Mouse (Mus musculus): ENCODE measurements at regions not wholly inside any gene's neighbourhood (a gene's known extent, or its start where the extent isn't known, plus 50 kb on each side); places are given as distances from the start of the nearest gene placed in this dataset.

DNA sequence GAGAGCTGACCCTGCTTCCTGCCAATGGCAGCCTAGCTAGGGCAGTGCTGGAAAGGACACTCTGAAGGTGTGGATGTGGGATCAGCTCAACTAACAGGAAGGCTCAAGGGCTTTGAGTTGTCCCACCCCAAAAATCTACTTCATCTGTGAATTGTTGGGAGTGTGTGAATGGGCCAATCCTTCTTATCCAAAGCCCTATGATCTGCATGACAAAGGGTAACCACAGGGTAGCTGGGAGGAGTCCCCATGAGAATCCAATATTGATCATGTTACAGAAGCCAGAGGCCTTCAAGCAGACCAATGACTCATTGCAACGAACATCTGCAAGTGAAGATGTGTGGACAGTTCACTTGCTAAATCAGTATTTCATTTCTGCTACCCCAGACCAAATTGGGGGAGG, 51.1 kb upstream of the Adra1b start:
- no peak for DNase-seq

DNA sequence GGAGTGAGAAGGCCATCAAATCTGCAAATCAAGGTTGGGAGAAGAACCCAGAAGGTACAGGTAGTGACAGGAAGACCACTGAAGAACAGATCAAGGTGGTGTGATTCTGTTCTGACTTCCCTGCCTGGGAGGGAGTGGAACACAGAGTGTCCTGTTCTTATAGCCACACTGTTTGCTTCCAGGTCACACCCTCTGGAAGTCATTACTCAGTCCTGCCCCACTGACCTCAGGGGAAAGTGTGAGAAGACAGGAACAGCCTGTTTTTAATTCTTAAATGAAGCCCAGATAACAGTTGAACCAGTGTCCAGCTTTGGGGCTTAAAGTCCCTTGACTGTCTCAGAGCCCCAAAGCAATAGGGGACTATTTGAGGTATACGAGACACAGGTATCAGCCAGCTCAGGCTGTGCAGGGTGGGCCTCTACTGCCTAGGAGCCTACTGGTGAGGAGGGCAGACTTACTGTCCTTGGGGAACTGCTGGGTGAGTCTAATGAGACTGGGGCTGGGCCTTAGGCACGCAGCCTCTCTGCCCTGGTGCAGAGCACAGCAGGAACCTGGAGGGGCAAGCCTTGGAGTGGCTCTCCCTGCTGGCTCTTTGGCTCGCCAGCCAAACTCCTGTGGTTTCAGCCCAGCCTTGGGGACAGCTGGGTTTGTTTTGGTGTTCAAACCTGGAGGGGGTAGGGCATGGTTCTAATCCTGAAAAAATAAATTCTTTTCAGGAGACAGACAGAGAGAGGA, 57.4 kb upstream of the Adra1b start:
- no peak for DNase-seq

DNA sequence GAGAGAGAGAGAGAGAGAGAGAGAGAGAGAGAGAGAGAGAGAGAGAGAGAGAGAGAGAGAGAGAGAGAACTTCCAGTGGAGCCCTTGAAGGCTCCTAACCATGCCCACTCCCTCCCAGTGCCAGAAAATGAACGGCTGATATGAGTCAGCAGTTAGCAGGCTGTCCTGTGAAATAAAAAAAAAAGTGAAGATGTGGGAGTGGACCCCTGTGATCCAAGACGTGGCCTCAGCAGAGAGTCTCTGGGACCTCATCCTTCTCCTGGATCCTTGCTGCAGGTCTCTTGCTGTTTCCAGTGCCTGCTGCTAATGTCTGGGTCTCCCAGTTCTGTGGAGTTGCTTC, 57.9 kb upstream of the Adra1b start:
- no peak for DNase-seq

GRCm38 (mm10) chr11:43960348-43961105, 59.5 kb upstream of the Adra1b start:
- DNase-seq: no peak

DNA sequence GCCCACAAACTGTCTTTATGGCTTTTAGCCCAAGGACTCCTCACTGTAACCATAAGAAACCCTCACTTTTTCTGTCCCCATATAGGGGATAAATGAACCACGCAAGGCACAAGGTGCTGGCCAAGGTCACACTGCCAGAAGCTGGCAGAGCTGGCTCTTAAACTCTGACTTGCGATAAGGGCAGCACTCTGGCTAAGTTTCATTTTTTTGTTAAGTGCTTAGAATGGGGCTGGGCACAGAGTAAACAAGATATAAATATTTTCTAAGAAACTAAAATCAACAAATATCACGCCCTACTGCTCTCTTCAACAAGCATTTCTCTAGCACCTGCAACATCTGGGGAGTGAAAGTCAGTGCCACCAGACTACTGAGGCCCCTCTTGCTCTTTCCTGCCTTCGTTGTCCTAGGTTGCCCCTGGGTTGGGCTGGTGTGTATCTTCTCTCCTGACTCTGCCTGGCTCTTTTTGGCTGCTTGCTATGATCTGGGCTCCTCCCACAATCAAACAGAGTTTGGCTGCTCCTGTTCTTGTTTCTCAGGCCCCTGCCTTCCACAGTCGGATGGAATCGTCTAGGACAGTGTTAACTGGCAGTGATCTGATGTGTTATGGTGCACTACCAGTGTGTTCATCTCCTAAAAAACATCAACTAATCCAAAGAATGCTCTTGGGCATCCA, 60.5 kb upstream of the Adra1b start:
- no peak for DNase-seq

- no peak for DNase-seq
Measured at GRCm38 (mm10) chr11:43967764-43968163, 66.8 kb upstream of the Adra1b start.

- DNase-seq: no peak
Measured at GRCm38 (mm10) chr11:43971886-43972285, 70.9 kb upstream of the Adra1b start.

DNA sequence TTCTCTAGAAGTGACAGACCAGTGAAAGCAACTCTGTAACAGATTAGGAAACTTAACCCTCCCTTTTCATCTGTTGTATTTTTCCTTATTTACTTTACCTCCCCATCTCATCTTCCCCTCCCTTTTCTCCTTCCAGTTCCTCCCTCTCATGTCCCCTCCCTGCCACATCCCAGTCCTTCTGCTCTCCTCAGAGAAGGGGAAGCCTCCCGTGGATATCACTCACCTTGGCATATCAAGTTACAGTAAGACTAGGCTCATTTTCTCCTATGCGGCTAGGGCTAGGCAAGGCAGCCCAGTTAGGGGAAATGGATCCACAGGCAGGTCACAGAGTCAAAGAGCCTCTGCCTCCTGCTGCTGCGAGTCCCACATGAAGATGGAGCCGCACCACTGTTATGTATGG, 75.0 kb upstream of the Adra1b start:
- no peak for DNase-seq

DNA sequence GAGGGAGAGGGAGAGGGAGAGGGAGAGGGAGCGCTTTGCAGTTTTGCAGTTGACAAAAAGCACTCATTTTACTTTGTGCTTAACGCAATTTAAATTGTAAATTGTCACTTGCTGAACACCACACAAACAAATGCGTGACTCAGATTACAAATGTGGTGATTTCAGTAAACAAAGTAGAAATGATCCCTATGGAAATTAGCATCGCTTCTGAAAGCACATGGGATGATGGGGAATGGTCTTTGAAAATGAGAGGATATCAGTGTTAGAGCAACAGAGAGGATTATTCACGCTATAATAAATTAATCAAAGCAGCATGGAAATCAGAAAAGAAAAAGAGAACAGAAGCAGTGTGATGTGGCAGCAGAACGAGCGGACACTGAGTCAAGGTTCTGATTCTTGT, 78.4 kb upstream of the Adra1b start:
- no peak for DNase-seq

GRCm38 (mm10) chr11:43980444-43980843, 79.4 kb upstream of the Adra1b start:
- no peak for DNase-seq

- DNase-seq: no peak
Measured at GRCm38 (mm10) chr11:43989911-43990430, 89.0 kb upstream of the Adra1b start.

GRCm38 (mm10) chr11:43992011-43992471, 91.0 kb upstream of the Adra1b start:
- no peak for DNase-seq

DNA sequence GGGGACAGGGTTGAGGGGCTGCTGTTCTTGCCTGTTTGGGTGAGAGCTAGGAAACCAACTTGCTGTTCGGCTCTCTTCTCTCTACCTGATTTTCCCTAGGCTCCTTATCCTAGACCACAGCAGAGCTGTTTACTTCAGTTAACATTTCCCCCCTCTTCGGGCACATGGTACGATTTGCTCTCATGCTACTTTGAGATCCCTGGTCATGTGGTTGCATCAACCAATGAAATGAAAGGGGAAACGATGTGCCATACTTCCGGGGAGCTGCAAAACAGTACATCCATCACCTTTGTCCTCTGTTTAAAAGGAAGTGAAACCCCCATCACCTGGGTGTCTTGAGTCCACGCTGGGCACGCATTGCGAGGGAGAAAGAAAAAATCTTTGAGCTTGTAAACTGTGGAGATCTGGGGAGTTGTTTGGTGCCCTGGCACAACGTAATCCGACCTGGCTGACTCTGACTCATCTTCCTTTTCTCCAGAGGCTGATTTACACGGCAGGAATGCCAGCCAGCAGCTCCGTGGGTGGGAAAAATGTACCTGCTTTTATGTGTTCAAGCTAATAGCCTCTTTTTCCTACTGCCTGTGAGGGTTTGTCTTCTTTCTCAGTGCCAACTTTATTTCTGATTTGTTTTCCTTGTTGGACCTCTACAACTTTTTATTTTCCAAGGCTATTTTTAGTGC, 97.2 kb upstream of the Adra1b start:
- DNase-seq: no peak

GRCm38 (mm10) chr11:44000056-44000455, 99.0 kb upstream of the Adra1b start:
- no peak for DNase-seq

DNA sequence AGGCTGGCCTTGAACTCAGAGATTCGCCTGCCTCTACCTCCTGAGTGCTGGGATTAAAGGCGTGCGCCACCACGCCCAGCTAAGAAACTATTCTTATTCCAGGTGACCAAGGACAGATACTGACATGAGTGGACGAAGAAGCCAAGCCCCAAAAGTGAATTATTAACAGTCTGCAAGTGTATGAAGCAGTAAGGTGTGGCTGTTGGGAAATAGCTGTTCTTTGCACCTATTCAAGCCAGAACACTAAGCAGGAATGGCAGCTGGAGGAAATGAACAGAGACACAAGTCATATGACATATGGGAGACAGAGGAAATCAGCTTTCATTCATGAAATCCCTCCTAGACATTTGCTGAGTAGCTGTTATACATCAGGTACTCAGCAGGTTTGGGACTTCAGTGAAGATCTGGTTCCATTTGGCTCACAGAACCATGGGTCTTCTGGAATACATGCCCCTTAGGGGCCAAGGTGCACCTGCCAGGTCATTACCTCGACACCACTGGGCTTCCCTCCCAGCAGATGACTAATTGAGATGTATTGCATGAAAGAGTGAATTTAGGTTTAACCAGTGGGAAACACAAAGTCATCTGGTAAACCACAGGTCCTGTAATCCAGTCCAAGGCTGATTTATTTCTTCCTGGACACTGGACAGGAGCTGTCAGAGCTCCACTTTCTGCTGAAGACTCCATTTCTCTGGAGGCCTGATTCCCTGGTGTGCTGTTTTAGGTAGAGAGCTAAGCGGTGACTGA, 101.0 kb upstream of the Adra1b start:
- DNase-seq: no peak

- no peak for DNase-seq
Measured at GRCm38 (mm10) chr11:44002716-44003522, 101.9 kb upstream of the Adra1b start.

DNA sequence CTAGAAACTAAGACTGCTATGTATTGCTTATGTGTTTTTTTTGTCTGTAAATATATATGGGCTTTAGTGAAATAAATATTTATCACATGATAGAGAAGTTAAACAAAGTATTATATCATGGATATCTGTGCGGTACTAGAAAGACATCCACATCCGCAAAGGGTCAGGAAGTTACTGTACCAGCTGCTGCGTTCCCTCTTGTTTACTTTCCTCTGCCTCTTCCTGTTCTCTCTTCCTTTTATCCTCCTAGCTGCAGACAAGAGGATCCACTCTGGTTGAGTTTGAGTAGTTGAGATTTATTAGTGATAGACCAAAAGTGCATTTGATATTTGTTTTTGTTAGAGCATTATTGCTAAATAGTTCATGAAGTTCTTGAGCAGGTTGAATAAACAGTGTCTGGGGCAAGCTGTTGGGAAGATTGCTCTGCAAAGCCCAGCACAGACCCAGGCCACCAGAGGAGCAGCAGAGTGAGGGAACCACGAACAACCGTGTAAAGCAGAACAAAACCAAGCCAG, 106.6 kb upstream of the Adra1b start:
- no peak for DNase-seq

DNA sequence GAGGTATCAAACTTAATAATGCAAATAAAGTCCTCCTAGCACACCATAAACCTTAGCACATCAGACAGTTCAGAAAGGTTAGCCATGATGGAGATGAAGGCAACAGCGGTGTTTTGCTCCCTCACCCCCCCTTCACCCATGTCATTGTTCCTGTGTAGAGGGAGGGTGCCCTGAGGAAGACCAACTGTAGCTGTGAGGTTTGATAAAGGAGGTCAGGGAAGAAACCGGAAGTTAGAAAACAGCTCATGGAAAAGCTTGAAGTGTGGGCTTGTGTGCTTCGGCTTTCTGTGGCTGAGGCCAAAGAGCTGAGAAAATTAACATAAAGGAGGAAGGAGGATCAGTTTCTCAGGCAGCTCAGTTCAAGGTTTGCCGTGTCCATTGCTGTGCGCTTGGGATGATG, 111.3 kb upstream of the Adra1b start:
- DNase-seq: no peak

DNA sequence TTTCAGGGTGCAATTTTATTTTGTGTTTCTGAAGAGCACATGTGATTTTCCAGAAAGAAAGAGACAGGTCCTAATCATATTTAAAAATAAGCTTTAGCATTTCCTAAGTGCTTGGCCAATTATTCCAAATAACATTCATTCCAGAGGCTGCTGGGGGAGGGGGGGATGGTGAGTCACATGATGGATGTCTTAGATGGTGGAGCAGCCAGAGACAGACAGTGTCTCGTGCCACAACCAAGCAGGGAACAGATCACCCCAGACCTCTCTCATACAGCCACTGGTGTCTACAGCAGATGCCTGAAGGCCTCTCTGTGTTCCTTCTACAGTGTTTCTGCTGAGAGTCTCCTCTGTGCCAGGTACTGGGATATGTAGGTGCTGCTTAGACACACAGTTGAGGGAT, 112.8 kb upstream of the Adra1b start:
- no peak for DNase-seq

GRCm38 (mm10) chr11:44021638-44022037, 120.6 kb upstream of the Adra1b start:
- DNase-seq: no peak

GRCm38 (mm10) chr11:44027046-44027445, 126.0 kb upstream of the Adra1b start:
- DNase-seq: no peak

All from spleen, adult 18-20 months (tissue).